Mouse (Mus musculus) hindlimb bud, embryonic 11.5 days (tissue): ENCODE results near the gene Vmn1r60.
"Not testable (repeated sequence)": the region's sequence is repeated elsewhere in the genome, so short reads cannot be mapped to it uniquely, and the experiment has no call there.

Experiments used
- DNase-seq: peaks from one replicate; pipeline ENCODE4 v3.0.0-alpha.2; 2012; ENCODE audit warnings: low read depth, low spot score; ENCODE audit errors: extremely low spot score

The Vmn1r60 gene

DNA sequence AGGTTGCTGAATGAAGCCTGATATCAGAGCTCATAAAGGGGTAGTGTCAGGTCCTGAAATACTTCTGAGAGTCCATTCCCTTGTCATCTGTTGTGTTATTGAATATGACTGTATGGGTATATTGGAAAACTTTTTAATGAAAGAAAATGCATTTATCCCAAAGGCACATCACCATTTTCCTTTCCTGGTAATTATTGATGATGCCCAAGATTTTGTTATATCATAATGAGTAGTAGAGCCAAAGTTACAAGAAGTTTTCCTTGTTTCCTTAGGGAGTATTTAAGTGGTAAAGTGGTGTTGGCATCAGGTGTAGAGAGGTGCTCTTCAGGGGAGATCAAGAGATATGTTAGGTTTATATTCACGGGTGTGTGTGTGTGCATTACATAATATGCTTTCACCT lies at the start of gene Vmn1r60:
Vmn1r60 (minus strand) TSS at position 101 of the 400 bp plus-strand sequence.
- DNase-seq = not testable (repeated sequence)

DNA sequence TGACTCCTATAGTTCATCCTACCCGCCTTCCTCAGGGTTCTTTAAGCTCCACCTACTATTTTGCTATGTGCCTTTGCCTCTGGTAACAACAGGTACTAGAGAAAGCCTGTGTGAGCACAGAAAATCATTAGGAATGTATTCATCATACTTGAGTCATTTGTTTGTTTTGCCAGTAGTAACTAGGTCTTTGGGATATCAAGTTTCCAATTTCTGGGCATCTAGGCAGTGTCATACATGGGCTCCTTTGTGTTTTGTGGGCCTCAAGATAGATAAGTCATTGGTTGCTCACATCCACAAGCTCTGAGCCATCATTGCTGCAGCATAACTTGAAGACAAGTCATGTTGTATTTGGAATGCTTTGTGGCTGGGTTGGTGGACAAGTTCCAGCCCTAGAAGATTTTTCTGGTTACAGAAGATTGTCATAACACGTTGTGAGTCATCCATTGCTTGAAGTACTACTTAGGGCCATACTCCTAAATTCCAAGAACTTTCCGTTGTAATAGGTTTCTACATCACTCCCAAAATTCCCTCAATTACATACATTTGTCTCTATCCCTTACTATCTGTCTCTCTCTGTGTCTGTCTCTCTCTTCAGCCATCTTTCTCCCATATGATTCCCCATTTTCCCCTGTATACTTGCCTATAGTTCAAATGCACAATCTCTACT lies 6.2 kb downstream of the Vmn1r60 start:
- DNase-seq = not testable (repeated sequence)

DNA sequence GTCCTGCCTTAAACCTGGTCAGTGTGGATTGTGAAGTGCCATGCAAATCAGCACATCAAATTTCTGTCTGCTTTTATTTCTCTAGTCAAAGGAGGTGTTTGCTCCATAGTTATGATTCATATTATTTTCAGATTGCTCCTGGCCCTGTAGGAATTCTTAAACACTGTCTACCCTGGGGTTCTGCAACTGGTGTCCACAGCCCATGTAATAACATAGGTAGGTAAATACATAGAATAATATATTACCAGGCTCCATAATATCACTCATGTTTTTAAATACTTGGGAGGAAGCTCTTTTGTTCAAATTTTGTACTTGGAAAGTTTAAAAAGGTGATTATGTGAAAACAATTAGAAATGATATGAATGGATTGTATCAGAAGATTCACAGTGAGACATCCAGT lies 53.3 kb downstream of the Vmn1r60 start, which contains the start of gene Vmn2r28:
Vmn2r28 (minus strand) TSS at position 101 of the 400 bp plus-strand sequence.
- not testable (repeated sequence) for DNase-seq
